Mouse (Mus musculus): ENCODE results near the gene AI661453. TPM values are rescaled to one million over a fixed set of nuclear protein-coding genes. Genes with fewer than 3 reads are reported as not detected.
"Not testable (repeated sequence)": the region's sequence is repeated elsewhere in the genome, so short reads cannot be mapped to it uniquely, and the experiment has no call there.

The AI661453 gene
- total and polyA plus RNA-seq, 2 experiments from 2014 or later = 0.05 to 0.22 TPM

DNA sequence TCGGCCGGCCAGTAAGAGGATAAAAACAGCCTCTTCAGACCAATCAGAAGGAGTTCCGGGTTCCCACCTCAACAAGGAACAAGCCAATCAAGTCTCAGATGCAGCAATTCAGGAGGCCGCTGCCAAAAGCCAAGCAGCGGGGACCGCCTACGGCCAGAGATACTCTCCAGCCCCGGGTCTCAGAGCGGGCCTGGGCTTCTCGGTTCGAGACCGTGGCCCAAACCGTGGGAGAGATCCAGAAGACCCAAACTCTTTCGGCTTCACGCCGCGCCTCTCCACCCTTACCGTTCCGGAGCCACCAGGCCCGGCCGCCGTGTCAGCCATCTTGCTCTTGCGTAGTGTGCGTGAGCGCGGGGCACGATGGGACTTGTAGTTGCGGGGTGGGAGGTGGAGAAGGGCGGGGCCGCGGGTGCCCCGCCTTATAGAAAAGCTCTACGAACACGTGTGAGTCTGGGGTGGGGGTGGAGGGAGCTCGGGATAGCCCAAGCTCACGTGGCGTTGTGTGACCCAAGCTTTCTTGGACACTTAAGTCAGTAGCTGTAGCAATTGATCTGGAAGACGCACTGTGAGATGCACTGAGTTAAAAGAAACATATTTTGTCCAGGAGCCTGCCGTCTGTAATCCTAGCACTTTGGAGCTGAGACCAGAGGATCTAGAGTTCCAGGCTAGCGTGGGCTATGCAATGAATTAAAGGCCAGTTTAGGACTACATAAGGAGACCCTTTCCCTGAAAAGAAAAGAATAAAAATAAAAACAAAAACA is 65.7 kb downstream of the AI661453 start, which contains the start of gene Taf8:
Gene Taf8 (minus strand): TSS at position 347 of the 761 bp plus-strand sequence.
- H3K4me2 ChIP-seq (ENCODE audit: low read depth) = peak within 1 kb of the TSS; percentile 83
- H3K4me3 ChIP-seq (ENCODE audit: low read depth, low read length) = peak within 1 kb of the TSS; percentile 64
- peaks cover 11% of the 10 kb centered on the region for H3K4me1 ChIP-seq (ENCODE audit: insufficient read depth)
- peak within 1 kb of the TSS; percentile 79 for H3K9ac ChIP-seq
- H3K36me3 ChIP-seq (ENCODE audit: insufficient read depth) = peaks cover 18% of the 10 kb centered on the region
- no peak for TF ChIP-seq CTCF (IDR thresholded peaks at IDR 0.05; ENCODE audit: low read depth)
- no peaks in the 10 kb centered on the region for H3K27me3 ChIP-seq (ENCODE audit: insufficient read depth, low read length)
- H3K9me3 ChIP-seq (ENCODE audit: low read length) = no peaks in the 10 kb centered on the region
- peak within 1 kb of the TSS; percentile 80 for H3K27ac ChIP-seq (ENCODE audit: low read depth, low read length)
- WGBS = 2% methylated on average over 40 of the region's 40 CpGs
- DNase-seq = peak; percentile 96
- ATAC-seq = peak; percentile 99

DNA sequence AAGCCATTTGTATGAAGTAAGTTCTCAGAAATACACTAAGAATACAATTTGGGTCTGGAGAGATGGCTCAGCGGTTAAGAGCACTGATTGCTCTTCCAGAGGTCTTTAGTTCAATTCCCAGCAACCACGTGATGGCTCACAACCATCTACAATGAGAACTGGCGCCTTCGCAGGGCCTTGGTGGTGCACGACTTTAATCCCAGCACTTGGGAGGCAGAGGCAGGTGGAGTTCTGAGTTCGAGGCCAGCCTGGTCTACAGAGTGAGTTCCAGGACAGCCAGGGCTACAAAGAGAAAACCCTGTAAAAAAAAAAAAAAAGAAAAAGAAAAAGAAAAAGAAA is 66.3 kb downstream of the AI661453 start:
- H3K9me3 ChIP-seq (ENCODE audit: low read length); ATAC-seq; H3K9ac ChIP-seq; H3K27ac ChIP-seq (ENCODE audit: low read depth, low read length); H3K27me3 ChIP-seq (ENCODE audit: insufficient read depth, low read length); DNase-seq: not testable (repeated sequence)
- Histone ChIP-seq H3K36me3 (ENCODE audit: insufficient read depth) (peaks cover 15% of the 10 kb centered on the region), H3K4me2 (ENCODE audit: low read depth) (peak overlapping the region; percentile 83), H3K4me1 (ENCODE audit: insufficient read depth) (peaks cover 11% of the 10 kb centered on the region), H3K4me3 (ENCODE audit: low read depth, low read length) (peak overlapping the region; percentile 64; the same call in 1 of the 2 replicates)
- 78% methylated on average over 6 of the region's 6 CpGs for WGBS

DNA sequence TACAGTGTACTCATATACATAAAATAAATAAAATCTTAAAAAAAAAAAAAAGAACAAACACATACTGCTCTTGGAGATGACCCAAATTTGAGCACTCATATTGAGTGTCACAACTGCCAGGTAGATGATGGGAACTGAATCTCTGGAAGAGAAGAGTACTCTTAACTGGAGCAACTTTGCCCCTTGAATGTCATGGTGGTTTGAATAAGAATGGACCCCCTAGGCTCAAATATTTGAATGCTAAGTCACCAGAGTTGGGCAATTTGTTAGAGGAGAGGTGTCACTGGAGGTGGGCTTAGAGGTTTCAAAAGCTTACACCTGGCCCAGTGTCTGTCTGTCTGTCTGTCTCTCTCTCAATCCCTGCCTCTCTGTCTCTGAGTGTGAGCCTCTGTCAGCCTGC is 67.3 kb downstream of the AI661453 start:
- Histone ChIP-seq H3K27me3 (ENCODE audit: insufficient read depth, low read length) (no peaks in the 10 kb centered on the region), H3K4me3 (ENCODE audit: low read depth, low read length) (no peak overlapping the region), H3K9me3 (ENCODE audit: low read length) (no peaks in the 10 kb centered on the region), H3K36me3 (ENCODE audit: insufficient read depth) (peaks cover 8% of the 10 kb centered on the region; the same call in 1 of the 2 replicates), H3K4me2 (ENCODE audit: low read depth) (no peak overlapping the region), H3K4me1 (ENCODE audit: insufficient read depth) (peaks cover 11% of the 10 kb centered on the region), H3K27ac (ENCODE audit: low read depth, low read length) (no peak overlapping the region), H3K9ac (no peak overlapping the region)
- DNase-seq (no peak), ATAC-seq (no peak)
- no peak for TF ChIP-seq CTCF (IDR thresholded peaks at IDR 0.05; ENCODE audit: low read depth)

DNA sequence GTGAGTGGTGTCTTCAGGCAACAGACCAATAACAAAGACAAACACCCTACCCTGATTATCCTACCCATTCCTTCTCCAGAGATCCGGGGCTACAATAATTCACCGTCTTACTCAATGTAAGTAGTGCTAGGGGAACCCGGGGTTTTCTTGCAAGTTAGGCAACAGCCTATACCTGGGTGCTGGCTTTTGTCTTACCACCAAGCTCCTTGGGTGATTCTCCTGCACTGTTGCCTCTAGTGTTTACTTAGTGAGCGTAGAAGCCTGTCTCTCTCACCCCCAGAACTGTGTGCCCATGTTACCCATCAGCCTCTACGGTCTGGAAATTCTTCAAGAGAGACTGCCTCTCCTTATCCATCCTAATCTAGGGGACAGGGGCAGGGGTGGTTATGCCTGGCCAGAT is 67.8 kb downstream of the AI661453 start:
- Histone ChIP-seq H3K4me2 (ENCODE audit: low read depth) (peak overlapping the region; percentile 49; the same call in 1 of the 2 replicates), H3K4me1 (ENCODE audit: insufficient read depth) (peaks cover 11% of the 10 kb centered on the region), H3K36me3 (ENCODE audit: insufficient read depth) (peaks cover 3% of the 10 kb centered on the region; the same call in 1 of the 2 replicates), H3K9me3 (ENCODE audit: low read length) (no peaks in the 10 kb centered on the region), H3K9ac (no peak overlapping the region), H3K27ac (ENCODE audit: low read depth, low read length) (no peak overlapping the region), H3K4me3 (ENCODE audit: low read depth, low read length) (no peak overlapping the region), H3K27me3 (ENCODE audit: insufficient read depth, low read length) (no peaks in the 10 kb centered on the region)
- no peak for ATAC-seq
- no peak for DNase-seq
- WGBS = 75% methylated on average over 5 of the region's 5 CpGs
- TF ChIP-seq CTCF (IDR thresholded peaks at IDR 0.05; ENCODE audit: low read depth) = no peak

DNA sequence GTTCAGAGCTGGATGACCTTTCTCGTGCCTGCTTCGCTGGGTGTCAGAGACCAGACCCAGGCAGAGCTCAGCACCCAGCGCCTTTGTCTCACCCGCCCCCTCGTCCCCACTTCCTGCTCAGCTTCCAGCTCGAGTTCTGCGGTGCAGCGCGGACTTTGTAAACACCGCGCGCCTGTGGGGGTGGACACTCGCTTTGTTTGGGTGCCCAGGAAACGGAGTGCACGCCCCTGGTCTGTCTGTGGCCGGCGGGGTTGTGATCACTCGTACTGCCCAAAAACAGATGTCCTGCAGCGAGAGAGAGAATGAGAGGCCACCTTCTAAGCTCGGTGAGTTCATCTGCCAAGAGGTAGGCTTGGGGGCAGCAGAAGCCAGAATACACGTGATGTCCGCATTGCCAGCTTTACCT is 68.5 kb downstream of the AI661453 start, which contains the start of gene Ccnd3:
Gene Ccnd3 (plus strand): TSS at position 111 of the 406 bp plus-strand sequence.
- Histone ChIP-seq H3K9me3 (ENCODE audit: low read length) (no peaks in the 10 kb centered on the region), H3K4me1 (ENCODE audit: insufficient read depth) (peaks cover 11% of the 10 kb centered on the region), H3K27ac (ENCODE audit: low read depth, low read length) (no peak within 1 kb of the TSS), H3K4me3 (ENCODE audit: low read depth, low read length) (peak within 1 kb of the TSS; percentile 19), H3K4me2 (ENCODE audit: low read depth) (peak within 1 kb of the TSS; percentile 49), H3K36me3 (ENCODE audit: insufficient read depth) (no peaks in the 10 kb centered on the region), H3K9ac (peak within 1 kb of the TSS; percentile 33; the same call in 1 of the 2 replicates), H3K27me3 (ENCODE audit: insufficient read depth, low read length) (no peaks in the 10 kb centered on the region)
- WGBS = 2% methylated on average over 22 of the region's 22 CpGs
- DNase-seq = peak; percentile 16
- TF ChIP-seq CTCF (IDR thresholded peaks at IDR 0.05; ENCODE audit: low read depth) = no peak
- ATAC-seq = no peak

DNA sequence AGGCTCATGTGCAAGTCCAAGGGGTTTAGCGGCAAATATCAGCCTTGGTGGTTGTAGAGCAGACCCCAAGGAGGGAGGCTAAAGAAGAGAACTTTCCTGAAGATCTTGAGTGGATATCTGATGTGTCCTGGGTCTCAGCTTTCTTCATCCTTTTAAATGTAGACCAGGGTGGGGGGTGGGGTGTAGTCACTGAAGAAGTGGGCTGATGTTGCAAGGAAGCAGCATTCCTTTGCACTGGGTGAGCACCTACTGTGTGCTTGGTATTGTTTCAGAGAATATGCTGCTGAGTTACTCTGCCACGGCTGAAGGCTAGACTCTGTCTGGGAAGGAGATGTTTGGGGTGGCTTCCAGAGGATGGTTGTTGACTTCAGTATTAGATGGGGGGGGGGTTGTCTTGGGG is 69.2 kb downstream of the AI661453 start:
- no peak overlapping the region for H3K9ac ChIP-seq
- no peak for DNase-seq
- H3K9me3 ChIP-seq (ENCODE audit: low read length) = no peaks in the 10 kb centered on the region
- no peak overlapping the region for H3K27ac ChIP-seq (ENCODE audit: low read depth, low read length)
- no peak for TF ChIP-seq CTCF (IDR thresholded peaks at IDR 0.05; ENCODE audit: low read depth)
- 64% methylated on average over 2 of the region's 2 CpGs for WGBS
- ATAC-seq = no peak
- no peaks in the 10 kb centered on the region for H3K27me3 ChIP-seq (ENCODE audit: insufficient read depth, low read length)
- peak overlapping the region; percentile 49 for H3K4me2 ChIP-seq (ENCODE audit: low read depth)
- peaks cover 11% of the 10 kb centered on the region for H3K4me1 ChIP-seq (ENCODE audit: insufficient read depth)
- H3K36me3 ChIP-seq (ENCODE audit: insufficient read depth) = no peaks in the 10 kb centered on the region
- no peak overlapping the region for H3K4me3 ChIP-seq (ENCODE audit: low read depth, low read length)

DNA sequence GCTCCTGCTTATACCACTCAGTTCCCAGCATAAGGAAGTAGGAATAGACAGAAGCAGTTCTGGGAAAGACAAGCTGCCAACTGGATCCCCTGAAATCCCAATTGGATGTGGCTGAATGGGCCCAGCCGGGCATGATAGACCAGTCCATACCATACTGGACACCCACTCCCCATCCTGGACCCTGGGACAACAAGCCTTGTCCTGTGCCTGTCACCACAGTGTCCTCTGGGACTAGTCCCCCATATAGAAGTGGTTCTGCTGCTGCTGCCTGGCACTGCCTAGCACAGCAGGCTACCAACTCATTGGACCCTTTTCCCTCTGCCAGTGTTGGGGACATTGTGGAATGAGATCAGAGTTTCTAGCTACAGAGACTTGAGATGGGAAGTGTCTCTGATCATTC is 69.6 kb downstream of the AI661453 start:
- Histone ChIP-seq H3K36me3 (ENCODE audit: insufficient read depth) (no peaks in the 10 kb centered on the region), H3K4me3 (ENCODE audit: low read depth, low read length) (no peak overlapping the region), H3K4me2 (ENCODE audit: low read depth) (no peak overlapping the region), H3K27ac (ENCODE audit: low read depth, low read length) (no peak overlapping the region), H3K9me3 (ENCODE audit: low read length) (no peaks in the 10 kb centered on the region), H3K27me3 (ENCODE audit: insufficient read depth, low read length) (no peaks in the 10 kb centered on the region), H3K9ac (no peak overlapping the region), H3K4me1 (ENCODE audit: insufficient read depth) (peaks cover 11% of the 10 kb centered on the region)
- 85% methylated on average over 1 of the region's 1 CpGs for WGBS
- no peak for ATAC-seq
- TF ChIP-seq CTCF (IDR thresholded peaks at IDR 0.05; ENCODE audit: low read depth) = no peak
- no peak for DNase-seq
